Mouse (Mus musculus) kidney, adult 2 months (tissue): Measurements from ENCODE around the gene Itgb8. TPM values are rescaled to one million over a fixed set of nuclear protein-coding genes. Genes with fewer than 3 reads are reported as not detected.

Experiments
- DNase-seq: peaks from one replicate; pipeline ENCODE4 v3.0.0; 2021
- H3K27ac ChIP-seq: fragments of 200-500 bp; 2 replicates; pipeline ENCODE4 v1.5.1; 2012; ENCODE audit warnings: low read depth, low read length, control low read depth, inconsistent platforms; ENCODE audit not compliant: insufficient read depth
- H3K27me3 ChIP-seq: fragments of 200-500 bp; replicated peaks from 2 replicates; pipeline ENCODE4 v1.6.1; 2012; ENCODE audit warnings: mild to moderate bottlenecking, moderate library complexity, low read length, inconsistent platforms; ENCODE audit not compliant: control insufficient read depth, insufficient read depth
- H3K36me3 ChIP-seq: fragments of 200-500 bp; 2 replicates; pipeline ENCODE4 v1.6.1; 2012; ENCODE audit warnings: mild to moderate bottlenecking, moderate library complexity, low read length, inconsistent platforms; ENCODE audit not compliant: control insufficient read depth, insufficient read depth
- H3K4me1 ChIP-seq: fragments of 200-500 bp; 2 replicates; pipeline ENCODE4 v1.6.1; 2011; ENCODE audit warnings: low read length; ENCODE audit not compliant: control insufficient read depth, insufficient read depth
- H3K4me3 ChIP-seq: fragments of 200-500 bp; 2 replicates; pipeline ENCODE4 v1.5.1; 2011; ENCODE audit warnings: mild to moderate bottlenecking, low read depth, low read length, control low read depth; ENCODE audit not compliant: insufficient read depth
- CTCF ChIP-seq: fragments of 200-500 bp; conservative IDR thresholded peaks from 2 replicates; pipeline ENCODE4 v1.5.1; 2011; ENCODE audit warnings: low read depth, mild to moderate bottlenecking, control low read depth, low read length, moderate library complexity, mixed read lengths; ENCODE audit not compliant: insufficient read depth, insufficient read length
- POLR2A ChIP-seq: fragments of 200-500 bp; IDR thresholded peaks from one replicate; pipeline ENCODE4 v1.6.1; 2011; ENCODE audit warnings: low read depth, low read length, control low read depth
- WGBS: fragments of 180-500 bp; shearing (Covaris S2); methylation state at CpG from one replicate; pipeline ENCODE4 v1.1.7; 2018; 5-methylcytosine and 5-hydroxymethylcytosine counted together
- polyA plus RNA-seq: library from polyadenylated mRNA; depleted of rRNA; stranded (reverse); fragments of >200 nt; gene quantifications from 2 replicates; pipeline ENCODE4 v1.2.3, GENCODE M21; 2012; rRNA removed

Itgb8 gene
- polyA plus RNA-seq, 1 experiment, result 16.5 TPM

DNA sequence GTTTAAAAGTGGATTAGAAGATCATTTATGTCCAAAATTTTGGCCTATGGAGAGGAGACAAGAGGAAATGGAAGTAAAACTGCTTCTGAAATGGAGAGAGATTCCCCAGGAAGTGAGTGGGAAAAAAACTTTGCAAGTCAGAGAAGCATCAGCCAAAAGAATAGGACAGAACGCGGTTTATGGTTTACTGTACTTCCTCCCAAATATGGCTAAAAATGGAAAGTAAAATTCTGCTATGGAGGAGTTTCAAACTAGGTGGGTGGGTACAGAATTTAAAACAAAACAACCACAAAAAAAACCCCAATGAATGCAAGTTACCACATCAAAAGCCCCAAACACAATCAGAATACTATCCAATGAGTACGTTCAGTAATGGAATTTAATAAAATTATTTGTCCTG is 90.8 kb downstream of the Itgb8 start:
- Histone ChIP-seq H3K4me3 (no peak overlapping the region), H3K27ac (no peak overlapping the region), H3K27me3 (no peaks in the 10 kb centered on the region), H3K4me1 (no peaks in the 10 kb centered on the region), H3K36me3 (no peaks in the 10 kb centered on the region)
- DNase-seq, result no peak
- TF ChIP-seq CTCF, result no peak
- no peak for TF ChIP-seq POLR2A
- WGBS, result 63% methylated on average over 3 of the region's 3 CpGs

DNA sequence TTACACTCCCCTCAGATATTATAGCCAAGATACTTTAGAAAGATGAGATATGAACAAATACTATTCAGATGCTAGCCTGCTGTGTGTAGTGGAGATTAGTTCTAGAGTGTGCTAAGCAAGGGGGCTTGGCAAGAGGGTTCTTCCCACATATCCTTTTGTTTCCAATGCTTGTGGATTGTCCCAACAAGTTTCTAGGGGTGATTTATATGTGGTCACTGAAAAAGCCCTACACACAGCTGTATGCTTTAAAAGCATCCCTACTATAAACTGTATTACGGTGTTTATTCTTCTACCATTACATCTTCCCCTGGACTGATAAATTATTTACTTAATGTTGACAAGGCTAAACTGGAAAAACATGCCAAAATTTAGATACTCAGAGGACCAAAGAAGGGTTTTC is 92.6 kb downstream of the Itgb8 start:
- TF ChIP-seq POLR2A (no peak), CTCF (no peak)
- Histone ChIP-seq H3K27me3 (no peaks in the 10 kb centered on the region), H3K4me1 (no peaks in the 10 kb centered on the region), H3K36me3 (no peaks in the 10 kb centered on the region), H3K4me3 (no peak overlapping the region), H3K27ac (no peak overlapping the region)
- no peak for DNase-seq
- WGBS, result 84% methylated on average over 1 of the region's 1 CpGs

DNA sequence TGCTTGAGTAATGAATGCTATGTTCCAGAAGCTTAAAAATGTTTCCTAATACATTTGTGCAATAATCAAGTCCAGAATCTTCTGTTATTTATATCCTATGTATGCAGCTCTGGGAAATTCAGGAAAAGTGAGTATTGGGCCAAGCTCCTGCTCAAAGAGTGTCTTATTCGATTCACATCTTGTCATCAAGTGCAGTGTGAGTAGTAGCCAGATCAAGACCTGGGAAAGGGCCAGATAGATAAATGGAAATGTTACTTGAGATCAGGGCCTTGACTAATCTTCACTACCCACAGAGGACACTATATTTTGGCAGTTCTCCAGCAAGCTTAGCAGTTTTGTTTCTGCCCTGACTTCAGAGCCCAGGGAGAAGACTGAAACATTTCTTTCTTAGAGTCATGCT is 100.7 kb downstream of the Itgb8 start:
- Histone ChIP-seq H3K27ac (no peak overlapping the region), H3K27me3 (no peaks in the 10 kb centered on the region), H3K4me1 (no peaks in the 10 kb centered on the region), H3K4me3 (no peak overlapping the region), H3K36me3 (no peaks in the 10 kb centered on the region)
- TF ChIP-seq CTCF (no peak), POLR2A (no peak)
- no peak for DNase-seq
- 84% methylated on average over 1 of the region's 1 CpGs for WGBS

DNA sequence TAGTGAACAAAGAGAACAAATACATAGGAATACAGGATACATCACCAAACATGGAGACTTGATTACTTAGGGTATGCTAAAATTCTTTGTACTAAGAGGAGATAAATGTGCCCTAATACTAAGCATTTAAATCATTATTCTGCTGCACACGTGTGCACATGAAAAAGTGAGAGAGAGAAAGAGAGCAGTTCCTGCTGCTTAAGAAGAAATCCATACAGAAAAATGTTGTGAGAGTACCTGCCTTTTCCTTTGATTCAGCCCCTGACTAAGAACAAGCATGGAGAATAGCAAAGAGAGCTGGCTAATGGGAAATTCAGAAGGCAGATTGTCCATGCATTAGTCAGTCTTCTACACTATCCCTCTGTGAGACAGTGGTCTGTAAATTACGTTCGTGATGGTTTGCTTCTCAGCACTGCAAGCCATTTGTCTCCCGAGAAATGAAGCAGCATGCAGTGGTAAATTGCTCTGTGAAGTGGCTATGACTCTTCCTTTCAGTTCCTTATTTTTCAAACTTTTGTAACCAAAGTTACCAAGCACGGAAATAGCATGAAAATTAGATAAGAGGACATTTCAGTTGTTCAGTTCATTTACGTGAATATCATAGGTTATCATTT is 125.0 kb downstream of the Itgb8 start:
- Histone ChIP-seq H3K4me3 (no peak overlapping the region), H3K36me3 (no peaks in the 10 kb centered on the region), H3K27me3 (no peaks in the 10 kb centered on the region), H3K27ac (no peak overlapping the region), H3K4me1 (no peaks in the 10 kb centered on the region)
- DNase-seq, result no peak
- TF ChIP-seq POLR2A (no peak), CTCF (no peak)
- WGBS, result 53% methylated on average over 6 of the region's 6 CpGs

DNA sequence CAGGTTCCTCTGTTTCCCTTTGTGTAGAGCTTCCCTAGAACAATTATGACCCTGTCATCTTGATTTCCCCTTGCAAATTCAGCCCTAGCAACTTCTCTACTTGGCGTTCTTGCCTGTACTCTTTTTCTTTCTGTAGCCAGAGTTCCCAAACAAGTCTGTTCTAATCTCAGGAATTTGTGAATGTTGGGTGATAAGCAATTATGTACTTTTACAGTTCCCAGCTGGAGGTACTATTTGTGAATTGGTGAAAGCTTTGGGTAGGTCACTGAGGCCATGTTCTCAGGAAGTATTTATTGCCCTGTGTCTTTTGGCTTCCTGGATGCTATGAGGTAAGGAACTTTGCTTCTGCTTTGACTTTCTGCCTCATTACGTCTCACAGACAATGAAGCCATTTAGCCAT is 128.5 kb downstream of the Itgb8 start:
- no peaks in the 10 kb centered on the region for H3K27me3 ChIP-seq
- DNase-seq, result peak; percentile 6
- no peak overlapping the region for H3K4me3 ChIP-seq
- TF ChIP-seq CTCF, result no peak
- no peak overlapping the region for H3K27ac ChIP-seq
- 44% methylated on average over 2 of the region's 2 CpGs for WGBS
- no peaks in the 10 kb centered on the region for H3K4me1 ChIP-seq
- no peaks in the 10 kb centered on the region for H3K36me3 ChIP-seq

Other genes starting within 250 kb of the Itgb8 start
- gene Macc1, start 75.5 kb upstream of the Itgb8 start, polyA plus RNA-seq, result 0.12 and 0.20 TPM in 2 replicates